Mouse (Mus musculus) E14TG2a.4 (cell line): ENCODE results near the gene Ppp4c.

ENCODE experiments used
- CTCF ChIP-seq: conservative IDR thresholded peaks from 2 replicates; pipeline ENCODE4 v1.5.1; 2014; ENCODE audit warnings: low read length
- NANOG ChIP-seq: IDR thresholded peaks from 2 replicates; pipeline ENCODE4 v1.6.1; 2014; ENCODE audit warnings: borderline replicate concordance, low read length, mixed read lengths

DNA sequence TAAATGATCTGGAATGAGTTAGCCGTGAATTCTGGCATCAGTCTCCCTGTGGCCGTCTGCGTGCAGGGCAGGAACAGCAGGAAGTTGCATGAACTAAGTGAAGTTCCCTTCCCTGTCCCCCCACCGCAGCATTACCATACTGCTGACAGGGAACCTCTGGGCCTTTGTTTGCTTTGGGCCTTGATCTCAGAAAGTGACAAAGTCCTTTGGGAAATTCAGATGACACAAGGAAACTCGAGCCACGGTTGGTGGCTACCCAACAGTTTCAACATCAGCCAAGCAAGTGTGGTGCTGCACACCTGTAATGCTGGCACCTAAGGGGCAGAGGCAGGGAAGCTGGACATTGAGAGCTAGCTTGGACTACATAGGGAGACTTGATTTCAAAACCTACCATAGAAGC lies 45.5 kb downstream of the Ppp4c start:
- TF ChIP-seq CTCF = no peak
- no peak for TF ChIP-seq NANOG
